Mouse (Mus musculus): ENCODE measurements at regions not wholly inside any gene's neighbourhood (a gene's known extent, or its start where the extent isn't known, plus 50 kb on each side); places are given as distances from the start of the nearest gene placed in this dataset.
A peak's percentile ranks its signal among the peaks of the same experiment; 100 is the strongest.
"Not testable (repeated sequence)": the region's sequence is repeated elsewhere in the genome, so short reads cannot be mapped to it uniquely, and the experiment has no call there.

DNA sequence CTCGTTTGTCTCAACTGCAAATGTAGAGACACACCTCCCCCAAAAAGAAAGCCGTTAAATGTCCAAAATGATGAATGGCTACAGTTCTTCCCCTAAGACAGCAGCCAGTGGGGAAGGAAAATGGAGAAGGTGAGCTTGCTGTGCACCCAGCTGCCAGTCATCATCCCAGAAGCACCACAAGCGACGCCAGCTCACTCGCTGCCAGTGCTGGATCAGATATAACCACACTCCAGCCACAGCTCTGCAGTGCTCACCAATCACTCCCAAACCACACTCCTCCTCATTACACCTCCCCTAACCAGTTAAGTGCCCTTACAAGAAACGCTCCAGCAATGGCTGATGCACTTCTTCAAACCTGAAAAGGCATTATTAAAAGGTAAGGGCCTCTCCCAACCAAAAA lies 114.4 kb downstream of the Sox4 start:
- Histone ChIP-seq H3K36me3 (no peaks in the 10 kb centered on the region), H3K4me2 (peak overlapping the region; percentile 6), H3K9ac (replicated peaks) (no peak overlapping the region), H3K4me1 (peaks cover 17% of the 10 kb centered on the region), H3K9me3 (replicated peaks) (no peaks in the 10 kb centered on the region), H3K27ac (replicated peaks) (peak overlapping the region; percentile 34; the same call in 1 of the 2 replicates), H3K4me3 (replicated peaks) (no peak overlapping the region), H3K27me3 (replicated peaks) (no peaks in the 10 kb centered on the region)
- 13% methylated on average over 6 of the region's 6 CpGs for WGBS
- ATAC-seq (ENCODE audit: low FRiP score) = no peak

DNA sequence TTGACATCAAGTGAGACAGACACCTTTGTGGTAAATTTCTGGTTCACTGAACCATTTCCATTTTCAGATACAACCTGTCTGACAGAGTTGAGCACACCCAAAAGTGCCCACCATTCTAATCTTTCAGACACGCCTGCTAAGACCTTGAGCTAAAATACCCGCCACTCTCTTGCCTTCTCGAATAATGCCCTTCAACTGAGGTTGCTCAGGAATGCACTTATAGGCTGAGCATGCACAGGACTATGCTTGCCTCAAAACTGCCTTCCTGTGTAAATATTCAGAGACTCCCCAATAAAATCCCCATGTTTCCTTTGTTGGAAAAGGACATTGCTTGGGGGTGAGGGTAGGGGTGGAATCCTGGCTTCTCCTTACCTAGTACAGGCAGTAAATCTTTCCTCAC lies 115.3 kb downstream of the Sox4 start:
- Histone ChIP-seq H3K4me3 (replicated peaks) (no peak overlapping the region), H3K4me1 (peaks cover 22% of the 10 kb centered on the region), H3K4me2 (no peak overlapping the region), H3K27me3 (replicated peaks) (no peaks in the 10 kb centered on the region), H3K27ac (replicated peaks) (0 out of 2 replicates have a peak overlapping the region, but pooled peaks have one; percentile 34), H3K9ac (replicated peaks) (no peak overlapping the region), H3K36me3 (no peaks in the 10 kb centered on the region), H3K9me3 (replicated peaks) (no peaks in the 10 kb centered on the region)
- 91% methylated on average over 3 of the region's 3 CpGs for WGBS
- no peak for ATAC-seq (ENCODE audit: low FRiP score)

GRCm38 (mm10) chr13:28837196-28837595 lies 116.3 kb downstream of the Sox4 start:
- H3K27ac ChIP-seq (replicated peaks); H3K4me3 ChIP-seq (replicated peaks); H3K36me3 ChIP-seq; H3K27me3 ChIP-seq (replicated peaks); H3K9me3 ChIP-seq (replicated peaks); H3K4me2 ChIP-seq; H3K9ac ChIP-seq (replicated peaks); ATAC-seq (ENCODE audit: low FRiP score): not testable (repeated sequence)
- WGBS = 91% methylated on average over 3 of the region's 3 CpGs
- peaks cover 27% of the 10 kb centered on the region for H3K4me1 ChIP-seq

DNA sequence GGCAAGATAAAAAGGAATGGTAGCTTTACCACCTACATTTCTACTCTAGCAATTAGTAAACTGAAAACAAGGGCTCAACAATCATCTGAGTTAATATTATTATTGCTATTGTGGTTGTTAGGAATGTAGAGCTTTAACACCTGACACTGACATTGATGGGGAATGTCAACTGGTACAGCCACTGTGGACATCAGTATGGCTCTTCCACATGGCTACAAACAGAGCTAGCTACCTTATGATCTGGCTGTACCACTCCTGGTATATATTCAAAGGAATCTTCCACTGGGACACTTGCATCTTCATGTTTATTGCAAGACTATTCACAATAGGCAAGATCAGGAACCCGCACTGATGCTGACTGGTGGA lies 119.8 kb downstream of the Sox4 start:
- H3K36me3 ChIP-seq = no peaks in the 10 kb centered on the region
- no peak overlapping the region for H3K9ac ChIP-seq (replicated peaks)
- WGBS = 73% methylated on average over 1 of the region's 1 CpGs
- no peak overlapping the region for H3K4me3 ChIP-seq (replicated peaks)
- H3K4me2 ChIP-seq = no peak overlapping the region
- H3K27me3 ChIP-seq (replicated peaks) = no peaks in the 10 kb centered on the region
- no peak overlapping the region for H3K27ac ChIP-seq (replicated peaks)
- H3K9me3 ChIP-seq (replicated peaks) = no peaks in the 10 kb centered on the region
- no peak for ATAC-seq (ENCODE audit: low FRiP score)
- H3K4me1 ChIP-seq = peaks cover 18% of the 10 kb centered on the region

GRCm38 (mm10) chr13:28832855-28833699 lies 120.4 kb downstream of the Sox4 start:
- no peak overlapping the region for H3K4me3 ChIP-seq (replicated peaks)
- no peaks in the 10 kb centered on the region for H3K27me3 ChIP-seq (replicated peaks)
- H3K27ac ChIP-seq (replicated peaks) = no peak overlapping the region
- WGBS = 49% methylated on average over 12 of the region's 12 CpGs
- H3K4me2 ChIP-seq = no peak overlapping the region
- ATAC-seq (ENCODE audit: low FRiP score) = no peak
- peaks cover 13% of the 10 kb centered on the region for H3K4me1 ChIP-seq
- no peaks in the 10 kb centered on the region for H3K36me3 ChIP-seq
- H3K9ac ChIP-seq (replicated peaks) = no peak overlapping the region
- no peaks in the 10 kb centered on the region for H3K9me3 ChIP-seq (replicated peaks)

- H3K4me2 ChIP-seq = no peak overlapping the region
- peaks cover 18% of the 10 kb centered on the region for H3K4me1 ChIP-seq
- no peak overlapping the region for H3K4me3 ChIP-seq (replicated peaks)
- H3K27me3 ChIP-seq (replicated peaks) = no peaks in the 10 kb centered on the region
- H3K27ac ChIP-seq (replicated peaks) = no peak overlapping the region
- no peaks in the 10 kb centered on the region for H3K9me3 ChIP-seq (replicated peaks)
- 86% methylated on average over 7 of the region's 7 CpGs for WGBS
- H3K36me3 ChIP-seq = no peaks in the 10 kb centered on the region
- ATAC-seq (ENCODE audit: low FRiP score) = no peak
- H3K9ac ChIP-seq (replicated peaks) = no peak overlapping the region
Observed at GRCm38 (mm10) chr13:28826284-28826683, 127.2 kb downstream of the Sox4 start.

DNA sequence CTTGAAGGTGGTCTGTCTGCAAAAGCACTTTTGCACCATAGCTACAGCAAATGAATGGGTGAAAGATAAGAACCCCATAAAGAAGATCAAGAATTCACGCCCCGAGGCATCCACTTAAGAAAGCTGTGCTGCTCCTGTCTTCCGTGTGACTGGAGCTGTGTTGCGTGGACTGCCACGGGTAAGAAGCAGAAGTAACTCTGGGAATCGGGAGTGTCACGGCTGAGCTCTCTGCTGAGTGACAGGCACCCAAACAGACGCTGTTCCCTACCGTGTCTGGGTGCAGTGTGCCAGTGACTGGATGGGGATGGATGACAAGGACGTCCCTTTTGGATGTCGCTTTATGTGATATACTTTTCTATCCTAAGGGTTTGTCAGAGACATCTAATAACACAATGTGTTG lies 129.5 kb downstream of the Sox4 start:
- Histone ChIP-seq H3K4me3 (replicated peaks) (no peak overlapping the region), H3K27ac (replicated peaks) (no peak overlapping the region), H3K9ac (replicated peaks) (no peak overlapping the region), H3K36me3 (no peaks in the 10 kb centered on the region), H3K4me1 (peaks cover 18% of the 10 kb centered on the region), H3K4me2 (no peak overlapping the region), H3K27me3 (replicated peaks) (no peaks in the 10 kb centered on the region), H3K9me3 (replicated peaks) (no peaks in the 10 kb centered on the region)
- ATAC-seq (ENCODE audit: low FRiP score) = no peak
- 60% methylated on average over 11 of the region's 11 CpGs for WGBS

- H3K36me3 ChIP-seq = no peaks in the 10 kb centered on the region
- H3K27ac ChIP-seq (replicated peaks) = no peak overlapping the region
- no peak overlapping the region for H3K9ac ChIP-seq (replicated peaks)
- peaks cover 18% of the 10 kb centered on the region for H3K4me1 ChIP-seq
- 0 out of 2 replicates have a peak, but pooled peaks have one; percentile 11 for ATAC-seq (ENCODE audit: low FRiP score)
- no peaks in the 10 kb centered on the region for H3K9me3 ChIP-seq (replicated peaks)
- 70% methylated on average over 9 of the region's 9 CpGs for WGBS
- H3K4me3 ChIP-seq (replicated peaks) = no peak overlapping the region
- H3K27me3 ChIP-seq (replicated peaks) = no peaks in the 10 kb centered on the region
- no peak overlapping the region for H3K4me2 ChIP-seq
Observed at GRCm38 (mm10) chr13:28823311-28823880, 130.1 kb downstream of the Sox4 start.

DNA sequence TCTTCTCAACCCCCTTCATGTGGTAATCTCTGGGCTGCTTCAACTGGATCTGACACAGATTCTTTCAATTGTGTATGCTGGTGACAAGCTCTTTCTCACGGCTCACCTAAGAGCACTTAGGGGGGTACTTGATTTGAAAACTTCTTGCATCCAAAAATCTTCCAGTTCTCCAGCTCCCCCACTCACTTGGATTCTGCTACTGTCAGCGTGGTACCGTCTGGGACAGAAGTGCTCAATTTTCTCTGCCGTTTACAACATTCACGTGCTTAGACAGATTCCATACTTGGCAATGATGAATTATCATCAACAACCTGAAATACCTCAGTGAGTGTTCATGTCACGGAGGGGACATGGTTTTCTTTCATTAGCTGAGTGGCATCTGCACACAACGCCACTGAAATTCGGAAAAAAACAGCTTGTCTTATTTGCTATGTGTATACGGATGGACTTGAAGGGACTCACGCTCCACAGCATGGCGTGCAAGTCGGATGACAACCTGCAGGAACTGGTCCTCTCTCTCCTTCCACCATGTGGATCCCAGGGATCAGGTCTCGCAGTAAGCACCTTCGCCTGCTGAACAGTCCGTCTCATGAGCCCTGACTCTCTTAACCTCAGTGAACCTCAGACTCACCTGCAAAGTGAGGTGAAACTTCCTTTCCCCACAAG lies 132.5 kb downstream of the Sox4 start:
- no peaks in the 10 kb centered on the region for H3K9me3 ChIP-seq (replicated peaks)
- no peak overlapping the region for H3K4me2 ChIP-seq
- no peak overlapping the region for H3K4me3 ChIP-seq (replicated peaks)
- H3K27ac ChIP-seq (replicated peaks) = no peak overlapping the region
- no peak overlapping the region for H3K9ac ChIP-seq (replicated peaks)
- H3K27me3 ChIP-seq (replicated peaks) = no peaks in the 10 kb centered on the region
- no peak for ATAC-seq (ENCODE audit: low FRiP score)
- peaks cover 18% of the 10 kb centered on the region for H3K4me1 ChIP-seq
- 83% methylated on average over 15 of the region's 15 CpGs for WGBS
- no peaks in the 10 kb centered on the region for H3K36me3 ChIP-seq

DNA sequence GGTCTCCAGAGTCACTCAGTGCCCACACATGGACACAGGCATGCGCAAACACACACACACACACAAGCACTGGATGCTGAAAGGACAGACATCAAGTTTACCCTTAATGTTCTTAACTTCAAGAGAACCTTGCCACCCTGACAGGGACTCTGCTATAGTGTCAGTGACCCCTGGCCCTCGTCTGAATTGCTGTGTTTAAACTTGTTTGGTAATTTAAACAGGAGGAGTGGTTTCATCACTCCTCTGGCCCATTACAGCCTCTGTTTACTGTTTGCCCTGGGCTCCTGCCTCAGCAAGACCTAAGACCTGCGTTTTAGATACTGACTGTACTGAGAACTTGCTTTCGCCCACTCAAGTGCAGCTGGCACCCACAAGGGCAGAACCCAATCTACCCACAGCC lies 139.4 kb downstream of the Sox4 start:
- WGBS = 69% methylated on average over 4 of the region's 4 CpGs
- Histone ChIP-seq H3K4me3 (replicated peaks) (no peak overlapping the region), H3K27me3 (replicated peaks) (no peaks in the 10 kb centered on the region), H3K9me3 (replicated peaks) (no peaks in the 10 kb centered on the region), H3K9ac (replicated peaks) (no peak overlapping the region), H3K27ac (replicated peaks) (no peak overlapping the region), H3K36me3 (no peaks in the 10 kb centered on the region), H3K4me2 (no peak overlapping the region), H3K4me1 (peaks cover 33% of the 10 kb centered on the region)
- no peak for ATAC-seq (ENCODE audit: low FRiP score)

DNA sequence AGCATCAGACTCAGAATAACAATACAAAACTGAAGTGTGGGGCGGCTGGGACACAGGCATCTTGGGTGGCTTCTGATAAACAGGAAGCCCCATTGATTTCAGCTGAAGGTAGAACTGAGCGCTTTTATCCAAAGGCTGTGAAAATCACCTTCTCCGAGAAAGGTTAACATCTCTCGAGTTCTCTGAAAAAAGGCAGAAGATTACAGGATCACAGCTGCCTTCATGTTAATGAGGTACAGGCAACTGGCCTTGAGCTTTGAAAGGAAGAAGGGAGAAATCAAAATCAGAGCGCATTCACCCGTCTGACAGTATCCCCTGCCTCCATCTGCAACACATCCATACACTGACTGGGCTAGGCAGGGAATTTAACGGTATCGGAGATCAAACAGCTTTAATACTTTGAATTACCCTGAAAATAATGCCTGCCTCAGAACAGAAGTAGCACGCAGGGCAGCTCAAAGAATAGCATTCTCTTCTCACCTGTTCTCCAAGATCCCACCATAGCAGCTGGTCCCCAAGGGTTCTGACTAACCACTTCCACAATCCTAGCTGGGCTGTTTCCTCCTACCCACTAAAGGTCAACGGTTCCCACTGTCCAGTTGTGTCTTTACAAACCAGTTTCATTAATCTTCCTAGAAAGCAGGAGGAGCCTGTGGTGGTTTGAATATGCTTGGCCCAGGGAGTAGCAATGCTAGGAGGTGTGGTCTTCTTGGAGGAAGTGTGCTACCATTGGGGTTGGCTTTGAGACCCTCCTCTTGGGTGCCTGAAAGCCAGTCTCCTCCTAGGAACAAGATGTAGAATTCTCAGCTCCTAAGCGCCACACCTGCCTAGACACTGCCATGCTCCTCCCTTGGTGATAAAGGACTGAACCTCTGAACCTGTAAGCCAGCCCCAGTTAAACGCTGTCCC lies 141.6 kb downstream of the Sox4 start:
- Histone ChIP-seq H3K27ac (replicated peaks) (peak overlapping the region; percentile 56), H3K36me3 (no peaks in the 10 kb centered on the region), H3K4me1 (peaks cover 34% of the 10 kb centered on the region), H3K9ac (replicated peaks) (no peak overlapping the region), H3K4me3 (replicated peaks) (no peak overlapping the region), H3K4me2 (no peak overlapping the region; the same call in 1 of the 2 replicates), H3K9me3 (replicated peaks) (no peaks in the 10 kb centered on the region), H3K27me3 (replicated peaks) (no peaks in the 10 kb centered on the region)
- no peak for ATAC-seq (ENCODE audit: low FRiP score)
- WGBS = 24% methylated on average over 12 of the region's 12 CpGs

Data from neural tube, embryonic 15.5 days (tissue).